Mouse (Mus musculus): ENCODE data around the gene Cyp2ab1.

The Cyp2ab1 gene

GRCm38 (mm10) chr16:20271339-20271738 is 53.9 kb downstream of the Cyp2ab1 start:
- no peak for DNase-seq (ENCODE audit: low read depth, low spot score)

- DNase-seq (ENCODE audit: low read depth, low spot score), result no peak
Measured at GRCm38 (mm10) chr16:20265089-20265488, 60.1 kb downstream of the Cyp2ab1 start.

Data from ZHBTc4 (cell line).